Mouse (Mus musculus) lung, postnatal 0 days (tissue): ENCODE measurements at regions not wholly inside any gene's neighbourhood (a gene's known extent, or its start where the extent isn't known, plus 50 kb on each side); places are given as distances from the start of the nearest gene placed in this dataset.
"Not testable (repeated sequence)": the region's sequence is repeated elsewhere in the genome, so short reads cannot be mapped to it uniquely, and the experiment has no call there.

ENCODE experiments used
- CTCF ChIP-seq: IDR thresholded peaks from 2 replicates; pipeline ENCODE4 v1.5.1; 2016; ENCODE audit warnings: antibody characterized with exemption, mild to moderate bottlenecking
- EP300 ChIP-seq: IDR thresholded peaks from 2 replicates; pipeline ENCODE4 v1.6.1; 2016; ENCODE audit warnings: antibody characterized with exemption, mild to moderate bottlenecking, control low read depth

DNA sequence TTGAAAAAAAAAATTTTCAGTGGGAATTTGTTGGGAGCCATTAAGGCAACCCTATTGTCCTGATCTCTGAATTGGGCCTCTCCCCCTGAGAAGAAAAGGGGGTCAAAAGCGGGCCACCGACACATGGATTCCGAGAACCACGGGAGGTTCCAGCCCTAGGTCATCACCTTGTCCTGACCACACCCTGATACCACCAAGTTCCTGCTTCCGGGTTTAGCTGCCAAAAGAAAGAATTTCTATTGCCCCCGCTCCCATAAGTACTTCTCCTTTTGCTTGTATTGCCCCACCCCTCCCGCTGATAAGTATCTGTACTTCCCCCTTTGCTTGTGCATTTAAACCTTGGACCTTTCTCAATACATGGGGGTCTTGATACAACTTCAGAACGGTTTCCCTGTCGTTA is 50.8 kb upstream of the Zfp808 start:
- TF ChIP-seq EP300, CTCF: not testable (repeated sequence)
